Mouse (Mus musculus) intestine, embryonic 15.5 days (tissue): ENCODE data around the gene Srcap. TPM values are rescaled to one million over a fixed set of nuclear protein-coding genes. Genes with fewer than 3 reads are reported as not detected.

Experiments used
- ATAC-seq: fragments of 200-750 bp; cut with Nextera tagmentation; 2 replicates; pipeline ENCODE4 v1.8.0; 2017; ENCODE audit warnings: moderate TSS enrichment, moderate library complexity
- H3K27ac ChIP-seq: fragments of 300-500 bp; sonication (generic); 2 replicates; pipeline ENCODE4 v1.5.1; 2015; ENCODE audit warnings: mild to moderate bottlenecking, inconsistent platforms
- H3K27me3 ChIP-seq: fragments of 300-500 bp; sonication (generic); replicated peaks from 2 replicates; pipeline ENCODE4 v1.6.1; 2015; ENCODE audit warnings: inconsistent platforms
- H3K36me3 ChIP-seq: fragments of 300-500 bp; sonication (generic); 2 replicates; pipeline ENCODE4 v1.6.1; 2015; ENCODE audit warnings: inconsistent platforms
- H3K4me1 ChIP-seq: fragments of 300-500 bp; sonication (generic); replicated peaks from 2 replicates; pipeline ENCODE4 v1.6.1; 2015; ENCODE audit warnings: inconsistent platforms
- H3K4me2 ChIP-seq: fragments of 300-500 bp; sonication (generic); replicated peaks from 2 replicates; pipeline ENCODE4 v1.6.1; 2015; ENCODE audit warnings: mild to moderate bottlenecking, inconsistent platforms
- H3K4me3 ChIP-seq: fragments of 300-500 bp; sonication (generic); replicated peaks from 2 replicates; pipeline ENCODE4 v1.5.1; 2015; ENCODE audit warnings: inconsistent platforms
- H3K9ac ChIP-seq: fragments of 300-500 bp; sonication (generic); 2 replicates; pipeline ENCODE4 v1.6.1; 2015; ENCODE audit warnings: inconsistent platforms
- H3K9me3 ChIP-seq: fragments of 300-500 bp; sonication (generic); 2 replicates; pipeline ENCODE4 v1.6.1; 2016; ENCODE audit warnings: inconsistent platforms
- WGBS: fragments of 180-500 bp; shearing (Covaris S2); methylation state at CpG from one replicate; pipeline ENCODE4 v1.1.7; 2015; 5-methylcytosine and 5-hydroxymethylcytosine counted together
- polyA plus RNA-seq: library from polyadenylated mRNA; unstranded; fragments of >200 nt; fragmentation: Nextera tagmentation; extraction: Ambion mirVana; gene quantifications from 2 replicates; pipeline ENCODE4 v1.2.1, GENCODE M21; 2015

The Srcap gene
- polyA plus RNA-seq, 1 experiment from 2014 or later, result 37.9 TPM

GRCm38 (mm10) chr7:127549116-127549835 lies 37.5 kb downstream of the Srcap start:
- H3K36me3 ChIP-seq, result peaks cover 45% of the 10 kb centered on the region
- no peak overlapping the region for H3K27ac ChIP-seq
- 88% methylated on average over 15 of the region's 15 CpGs for WGBS
- no peak overlapping the region for H3K4me2 ChIP-seq
- no peaks in the 10 kb centered on the region for H3K9me3 ChIP-seq
- no peak for ATAC-seq
- H3K4me1 ChIP-seq, result no peaks in the 10 kb centered on the region
- H3K4me3 ChIP-seq, result no peak overlapping the region
- no peak overlapping the region for H3K9ac ChIP-seq
- H3K27me3 ChIP-seq, result no peaks in the 10 kb centered on the region

GRCm38 (mm10) chr7:127551558-127551957 lies 39.8 kb downstream of the Srcap start:
- H3K9ac ChIP-seq, result no peak overlapping the region
- H3K27ac ChIP-seq, result no peak overlapping the region
- no peaks in the 10 kb centered on the region for H3K27me3 ChIP-seq
- H3K4me1 ChIP-seq, result no peaks in the 10 kb centered on the region
- no peak overlapping the region for H3K4me3 ChIP-seq
- H3K9me3 ChIP-seq, result no peaks in the 10 kb centered on the region
- no peak overlapping the region for H3K4me2 ChIP-seq
- peaks cover 50% of the 10 kb centered on the region for H3K36me3 ChIP-seq
- ATAC-seq, result no peak
- WGBS, result 91% methylated on average over 8 of the region's 8 CpGs

- Histone ChIP-seq H3K4me2 (no peak overlapping the region), H3K9ac (no peak overlapping the region), H3K27ac (no peak overlapping the region), H3K4me3 (no peak overlapping the region), H3K4me1 (no peaks in the 10 kb centered on the region), H3K9me3 (no peaks in the 10 kb centered on the region), H3K36me3 (peaks cover 44% of the 10 kb centered on the region), H3K27me3 (no peaks in the 10 kb centered on the region)
- WGBS, result 92% methylated on average over 11 of the region's 11 CpGs
- ATAC-seq, result 0 out of 2 replicates have a peak, but pooled peaks have one; percentile 17
These were observed 48.8 kb downstream of the Srcap start for GRCm38 (mm10) chr7:127560580-127560979.

GRCm38 (mm10) chr7:127561340-127561858 lies 49.6 kb downstream of the Srcap start, which contains the start of gene Tmem265:
Tmem265 (plus strand) TSS chr7:127561390.
- Histone ChIP-seq H3K36me3 (peaks cover 42% of the 10 kb centered on the region), H3K4me3 (no peak within 1 kb of the TSS), H3K27ac (no peak within 1 kb of the TSS), H3K9ac (no peak within 1 kb of the TSS), H3K4me1 (no peaks in the 10 kb centered on the region), H3K9me3 (no peaks in the 10 kb centered on the region), H3K4me2 (no peak within 1 kb of the TSS), H3K27me3 (no peaks in the 10 kb centered on the region)
- ATAC-seq, result no peak
- WGBS, result 91% methylated on average over 5 of the region's 5 CpGs

- Histone ChIP-seq H3K4me2 (no peak overlapping the region), H3K4me3 (no peak overlapping the region), H3K9ac (no peak overlapping the region), H3K36me3 (peaks cover 28% of the 10 kb centered on the region), H3K9me3 (no peaks in the 10 kb centered on the region), H3K4me1 (no peaks in the 10 kb centered on the region), H3K27me3 (no peaks in the 10 kb centered on the region), H3K27ac (no peak overlapping the region)
- WGBS, result 76% methylated on average over 6 of the region's 6 CpGs
- no peak for ATAC-seq
These were observed 52.8 kb downstream of the Srcap start for GRCm38 (mm10) chr7:127564381-127565150.

GRCm38 (mm10) chr7:127572895-127573471 lies 61.2 kb downstream of the Srcap start, which contains the start of gene Phkg2:
Phkg2 (plus strand) TSS chr7:127573340.
- no peaks in the 10 kb centered on the region for H3K27me3 ChIP-seq
- H3K4me3 ChIP-seq, result peak within 1 kb of the TSS; percentile 77
- peak within 1 kb of the TSS; percentile 61 for H3K27ac ChIP-seq
- peak within 1 kb of the TSS; percentile 84 for H3K9ac ChIP-seq
- H3K36me3 ChIP-seq, result peaks cover 9% of the 10 kb centered on the region; the same call in 1 of the 2 replicates
- under 1% methylated on average over 17 of the region's 17 CpGs for WGBS
- no peaks in the 10 kb centered on the region for H3K9me3 ChIP-seq
- H3K4me1 ChIP-seq, result peaks cover 10% of the 10 kb centered on the region; the same call in 1 of the 2 replicates
- peak within 1 kb of the TSS; percentile 92 for H3K4me2 ChIP-seq
- peak; percentile 99 for ATAC-seq

GRCm38 (mm10) chr7:127573503-127574008 lies 61.8 kb downstream of the Srcap start:
- peak overlapping the region; percentile 84 for H3K9ac ChIP-seq
- peaks cover 10% of the 10 kb centered on the region; the same call in 1 of the 2 replicates for H3K4me1 ChIP-seq
- peaks cover 12% of the 10 kb centered on the region for H3K36me3 ChIP-seq
- H3K4me2 ChIP-seq, result peak overlapping the region; percentile 92
- H3K27me3 ChIP-seq, result no peaks in the 10 kb centered on the region
- WGBS, result under 1% methylated on average over 27 of the region's 28 CpGs
- H3K9me3 ChIP-seq, result no peaks in the 10 kb centered on the region
- peak; percentile 76 for ATAC-seq
- H3K27ac ChIP-seq, result peak overlapping the region; percentile 38; the same call in 1 of the 2 replicates
- H3K4me3 ChIP-seq, result peak overlapping the region; percentile 77

- Histone ChIP-seq H3K4me3 (peak overlapping the region; percentile 77), H3K9ac (peak overlapping the region; percentile 84), H3K9me3 (no peaks in the 10 kb centered on the region), H3K36me3 (peaks cover 12% of the 10 kb centered on the region), H3K4me2 (peak overlapping the region; percentile 92), H3K27ac (peak overlapping the region; percentile 38; the same call in 1 of the 2 replicates), H3K4me1 (peaks cover 10% of the 10 kb centered on the region; the same call in 1 of the 2 replicates), H3K27me3 (no peaks in the 10 kb centered on the region)
- WGBS, result 16% methylated on average over 7 of the region's 7 CpGs
- ATAC-seq, result no peak
These were observed 62.3 kb downstream of the Srcap start for GRCm38 (mm10) chr7:127574115-127574514.

- Histone ChIP-seq H3K27ac (no peak overlapping the region), H3K9me3 (no peaks in the 10 kb centered on the region), H3K27me3 (no peaks in the 10 kb centered on the region), H3K4me1 (peaks cover 10% of the 10 kb centered on the region), H3K4me3 (no peak overlapping the region), H3K36me3 (peaks cover 21% of the 10 kb centered on the region), H3K4me2 (no peak overlapping the region), H3K9ac (no peak overlapping the region)
- no peak for ATAC-seq
- 93% methylated on average over 6 of the region's 6 CpGs for WGBS
These were observed 71.5 kb downstream of the Srcap start for GRCm38 (mm10) chr7:127583260-127583659.

GRCm38 (mm10) chr7:127585031-127585430 lies 73.2 kb downstream of the Srcap start:
- no peak for ATAC-seq
- no peaks in the 10 kb centered on the region for H3K9me3 ChIP-seq
- H3K27me3 ChIP-seq, result no peaks in the 10 kb centered on the region
- no peak overlapping the region for H3K4me3 ChIP-seq
- H3K9ac ChIP-seq, result no peak overlapping the region
- WGBS, result 84% methylated on average over 7 of the region's 7 CpGs
- no peak overlapping the region for H3K27ac ChIP-seq
- H3K36me3 ChIP-seq, result peaks cover 24% of the 10 kb centered on the region
- H3K4me1 ChIP-seq, result peaks cover 17% of the 10 kb centered on the region
- H3K4me2 ChIP-seq, result no peak overlapping the region

- Histone ChIP-seq H3K27me3 (no peaks in the 10 kb centered on the region), H3K9ac (no peak overlapping the region), H3K4me2 (no peak overlapping the region), H3K4me3 (no peak overlapping the region), H3K36me3 (peaks cover 22% of the 10 kb centered on the region), H3K9me3 (no peaks in the 10 kb centered on the region), H3K27ac (no peak overlapping the region), H3K4me1 (peaks cover 17% of the 10 kb centered on the region)
- no peak for ATAC-seq
- 94% methylated on average over 6 of the region's 6 CpGs for WGBS
These were observed 74.4 kb downstream of the Srcap start for GRCm38 (mm10) chr7:127586149-127586548.
